Mouse (Mus musculus): Measurements from ENCODE around the gene Zfp984.
"Not testable (repeated sequence)": the region's sequence is repeated elsewhere in the genome, so short reads cannot be mapped to it uniquely, and the experiment has no call there.

The Zfp984 gene

GRCm38 (mm10) chr4:147809292-147809965 lies at the start of gene Zfp984:
Gene Zfp984 (minus strand): TSS chr4:147809788.
- DNase-seq = not testable (repeated sequence)

GRCm38 (mm10) chr4:147850776-147851175 lies 41.2 kb upstream of the Zfp984 start:
- no peak for DNase-seq

- no peak for DNase-seq
These were observed 39.0 kb upstream of the Zfp984 start for GRCm38 (mm10) chr4:147848584-147848991.

- peak; percentile 75 to 78 for DNase-seq
These were observed 38.3 kb upstream of the Zfp984 start, which contains the start of gene Zfp933 for GRCm38 (mm10) chr4:147847614-147848583. Gene Zfp933 (minus strand): TSS chr4:147848366.

GRCm38 (mm10) chr4:147842871-147843270 lies 33.3 kb upstream of the Zfp984 start:
- no peak for DNase-seq

GRCm38 (mm10) chr4:147839282-147839681 lies 29.7 kb upstream of the Zfp984 start:
- peak in 1 of 2 experiments; percentile 31 for DNase-seq

- DNase-seq = no peak
These were observed 14.8 kb upstream of the Zfp984 start for GRCm38 (mm10) chr4:147824389-147824788.

- not testable (repeated sequence) for DNase-seq
These were observed 11.8 kb upstream of the Zfp984 start for GRCm38 (mm10) chr4:147821414-147821813.

GRCm38 (mm10) chr4:147819659-147820058 lies 10.1 kb upstream of the Zfp984 start:
- not testable (repeated sequence) for DNase-seq

GRCm38 (mm10) chr4:147814592-147815167 lies 5.1 kb upstream of the Zfp984 start:
- no peak for DNase-seq

GRCm38 (mm10) chr4:147813249-147813765 lies 3.7 kb upstream of the Zfp984 start:
- DNase-seq = no peak

GRCm38 (mm10) chr4:147809966-147810304 lies 347 bp upstream of the Zfp984 start:
- not testable (repeated sequence) for DNase-seq

- not testable (repeated sequence) for DNase-seq
These were observed 1.1 kb downstream of the Zfp984 start for GRCm38 (mm10) chr4:147808483-147808882.

GRCm38 (mm10) chr4:147795308-147795707 lies 14.3 kb downstream of the Zfp984 start:
- not testable (repeated sequence) for DNase-seq

GRCm38 (mm10) chr4:147794026-147794665 lies 15.4 kb downstream of the Zfp984 start:
- not testable (repeated sequence) for DNase-seq

GRCm38 (mm10) chr4:147793390-147793916 lies 16.1 kb downstream of the Zfp984 start:
- DNase-seq = not testable (repeated sequence)

GRCm38 (mm10) chr4:147791729-147792128 lies 17.9 kb downstream of the Zfp984 start:
- not testable (repeated sequence) for DNase-seq

- not testable (repeated sequence) for DNase-seq
These were observed 63.3 kb downstream of the Zfp984 start for GRCm38 (mm10) chr4:147746255-147746654.

- DNase-seq = not testable (repeated sequence)
These were observed 70.8 kb downstream of the Zfp984 start for GRCm38 (mm10) chr4:147738636-147739369.

All from cerebellum, adult 18-20 months (tissue).